Mouse (Mus musculus) heart, postnatal 0 days (tissue): ENCODE measurements around the gene Srms. TPM values are rescaled to one million over a fixed set of nuclear protein-coding genes. Genes with fewer than 3 reads are reported as not detected.
"Not testable (repeated sequence)": the region's sequence is repeated elsewhere in the genome, so short reads cannot be mapped to it uniquely, and the experiment has no call there.

Experiments used
- ATAC-seq: fragments of 200-750 bp; cut with Nextera tagmentation; 2 replicates; pipeline ENCODE4 v1.8.0; 2017; ENCODE audit warnings: low read depth, moderate number of reproducible peaks, moderate library complexity; ENCODE audit not compliant: insufficient read depth
- DNase-seq: peaks from one replicate; pipeline ENCODE4 v3.0.0-alpha.2; 2016; ENCODE audit warnings: low spot score
- H3K27ac ChIP-seq: fragments of 300-500 bp; sonication (generic); 2 replicates; pipeline ENCODE4 v1.5.1; 2014; ENCODE audit warnings: low read depth, mild to moderate bottlenecking
- H3K27me3 ChIP-seq: fragments of 300-500 bp; sonication (generic); 2 replicates; pipeline ENCODE4 v1.6.1; 2014; ENCODE audit warnings: low read length, mixed read lengths; ENCODE audit not compliant: control insufficient read depth, insufficient read depth
- H3K36me3 ChIP-seq: fragments of 300-500 bp; sonication (generic); replicated peaks from 2 replicates; pipeline ENCODE4 v1.6.1; 2014; ENCODE audit warnings: low read length, mixed read lengths; ENCODE audit not compliant: control insufficient read depth, insufficient read depth
- H3K4me1 ChIP-seq: fragments of 300-500 bp; sonication (generic); 2 replicates; pipeline ENCODE4 v1.6.1; 2014; ENCODE audit warnings: antibody characterized with exemption; ENCODE audit not compliant: control insufficient read depth, insufficient read depth
- H3K4me2 ChIP-seq: fragments of 300-500 bp; sonication (generic); 2 replicates; pipeline ENCODE4 v1.6.1; 2014; ENCODE audit warnings: low read depth, mild to moderate bottlenecking, low read length, moderate library complexity
- H3K4me3 ChIP-seq: fragments of 300-500 bp; sonication (generic); 2 replicates; pipeline ENCODE4 v1.5.1; 2014; ENCODE audit warnings: low read depth, low read length
- H3K9ac ChIP-seq: fragments of 300-500 bp; sonication (generic); replicated peaks from 2 replicates; pipeline ENCODE4 v1.6.1; 2014; ENCODE audit warnings: low read depth, low read length, mixed read lengths
- H3K9me3 ChIP-seq: fragments of 300-500 bp; sonication (generic); replicated peaks from 2 replicates; pipeline ENCODE4 v1.6.1; 2016; ENCODE audit warnings: low read length; ENCODE audit not compliant: control insufficient read depth
- CTCF ChIP-seq: IDR thresholded peaks from 2 replicates; pipeline ENCODE4 v1.5.1; 2016; ENCODE audit warnings: antibody characterized with exemption, control low read depth, low read depth
- EP300 ChIP-seq: IDR thresholded peaks from 2 replicates; pipeline ENCODE4 v1.6.1; 2016; ENCODE audit warnings: antibody characterized with exemption, low read depth
- WGBS: fragments of 180-500 bp; shearing (Covaris S2); extraction: QIAGEN DNeasy Blood & Tissue Kit; methylation state at CpG from one replicate; pipeline ENCODE4 v1.1.7; 2014; 5-methylcytosine and 5-hydroxymethylcytosine counted together
- polyA plus RNA-seq: library from polyadenylated mRNA; unstranded; fragments of >200 nt; fragmentation: Nextera tagmentation; extraction: Ambion mirVana; gene quantifications from 2 replicates; pipeline ENCODE4 v1.2.1, GENCODE M21; 2015
- total RNA-seq: library from RNA; depleted of rRNA; stranded (reverse); fragments of >200 nt; gene quantifications from 2 replicates; pipeline ENCODE4 v1.2.3, GENCODE M21; 2014; ENCODE audit warnings: low replicate concordance

Srms gene
- total and polyA plus RNA-seq, 2 experiments from 2014 or later: 0.08 TPM; not detected in 1

- Histone ChIP-seq H3K4me1 (peaks cover 6% of the 10 kb centered on the region), H3K4me3 (no peak overlapping the region)
- 59% methylated on average over 4 of the region's 4 CpGs for WGBS
These were observed 21.0 kb downstream of the Srms start for GRCm38 (mm10) chr2:181191936-181192335.

GRCm38 (mm10) chr2:181191385-181191784 lies 21.6 kb downstream of the Srms start:
- WGBS: 70% methylated on average over 3 of the region's 4 CpGs
- not testable (repeated sequence) for ATAC-seq

More at GRCm38 (mm10) chr2:181191936-181192335, 21.0 kb downstream of the Srms start:
- Histone ChIP-seq H3K27ac (no peak overlapping the region), H3K36me3 (no peaks in the 10 kb centered on the region), H3K4me2 (no peak overlapping the region), H3K9me3 (no peaks in the 10 kb centered on the region), H3K9ac (no peak overlapping the region), H3K27me3 (no peaks in the 10 kb centered on the region)
- ATAC-seq (no peak), DNase-seq (no peak)
- no peak for TF ChIP-seq CTCF
- no peak for TF ChIP-seq EP300

DNA sequence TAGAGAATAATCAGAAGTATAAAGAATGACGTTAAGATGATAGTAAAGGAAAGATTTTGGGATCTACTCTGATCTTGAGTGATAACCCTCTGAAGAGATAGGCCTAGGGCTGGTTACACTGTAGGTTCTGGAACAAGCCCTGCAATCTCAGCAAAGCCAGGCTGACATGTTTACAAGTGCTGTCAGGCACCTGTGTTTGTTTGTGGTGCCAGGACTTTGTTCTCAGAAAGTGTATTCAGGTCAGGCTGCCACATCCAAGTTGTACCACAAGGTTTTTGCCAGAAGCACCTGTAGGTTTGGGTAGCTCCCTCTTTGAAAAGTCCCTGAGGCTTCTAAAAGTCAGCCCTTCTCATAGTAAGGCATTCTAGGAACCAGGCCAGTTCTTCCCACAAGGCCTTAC lies 23.7 kb downstream of the Srms start:
- no peaks in the 10 kb centered on the region for H3K9me3 ChIP-seq

More at GRCm38 (mm10) chr2:181191385-181191784, 21.6 kb downstream of the Srms start:
- H3K4me2 ChIP-seq, DNase-seq, H3K4me1 ChIP-seq, H3K27ac ChIP-seq, H3K9ac ChIP-seq, H3K9me3 ChIP-seq, H3K4me3 ChIP-seq, H3K27me3 ChIP-seq, H3K36me3 ChIP-seq: not testable (repeated sequence)

GRCm38 (mm10) chr2:181188681-181189080 lies 24.3 kb downstream of the Srms start:
- ATAC-seq: no peak
- Histone ChIP-seq H3K36me3 (no peaks in the 10 kb centered on the region), H3K9me3 (no peaks in the 10 kb centered on the region), H3K4me2 (no peak overlapping the region), H3K27ac (peak overlapping the region; percentile 97), H3K4me1 (peaks cover 6% of the 10 kb centered on the region), H3K9ac (no peak overlapping the region), H3K4me3 (no peak overlapping the region), H3K27me3 (no peaks in the 10 kb centered on the region)
- WGBS: 72% methylated on average over 2 of the region's 2 CpGs
- DNase-seq: no peak
- no peak for TF ChIP-seq CTCF

More for the DNA sequence above, 23.7 kb downstream of the Srms start:
- 86% methylated on average over 1 of the region's 1 CpGs for WGBS
- Histone ChIP-seq H3K9ac (no peak overlapping the region), H3K36me3 (no peaks in the 10 kb centered on the region), H3K4me3 (no peak overlapping the region), H3K4me2 (no peak overlapping the region), H3K27me3 (no peaks in the 10 kb centered on the region), H3K27ac (peak overlapping the region; percentile 97), H3K4me1 (peaks cover 6% of the 10 kb centered on the region)
- DNase-seq (no peak), ATAC-seq (no peak)
- TF ChIP-seq EP300: no peak
- no peak for TF ChIP-seq CTCF

DNA sequence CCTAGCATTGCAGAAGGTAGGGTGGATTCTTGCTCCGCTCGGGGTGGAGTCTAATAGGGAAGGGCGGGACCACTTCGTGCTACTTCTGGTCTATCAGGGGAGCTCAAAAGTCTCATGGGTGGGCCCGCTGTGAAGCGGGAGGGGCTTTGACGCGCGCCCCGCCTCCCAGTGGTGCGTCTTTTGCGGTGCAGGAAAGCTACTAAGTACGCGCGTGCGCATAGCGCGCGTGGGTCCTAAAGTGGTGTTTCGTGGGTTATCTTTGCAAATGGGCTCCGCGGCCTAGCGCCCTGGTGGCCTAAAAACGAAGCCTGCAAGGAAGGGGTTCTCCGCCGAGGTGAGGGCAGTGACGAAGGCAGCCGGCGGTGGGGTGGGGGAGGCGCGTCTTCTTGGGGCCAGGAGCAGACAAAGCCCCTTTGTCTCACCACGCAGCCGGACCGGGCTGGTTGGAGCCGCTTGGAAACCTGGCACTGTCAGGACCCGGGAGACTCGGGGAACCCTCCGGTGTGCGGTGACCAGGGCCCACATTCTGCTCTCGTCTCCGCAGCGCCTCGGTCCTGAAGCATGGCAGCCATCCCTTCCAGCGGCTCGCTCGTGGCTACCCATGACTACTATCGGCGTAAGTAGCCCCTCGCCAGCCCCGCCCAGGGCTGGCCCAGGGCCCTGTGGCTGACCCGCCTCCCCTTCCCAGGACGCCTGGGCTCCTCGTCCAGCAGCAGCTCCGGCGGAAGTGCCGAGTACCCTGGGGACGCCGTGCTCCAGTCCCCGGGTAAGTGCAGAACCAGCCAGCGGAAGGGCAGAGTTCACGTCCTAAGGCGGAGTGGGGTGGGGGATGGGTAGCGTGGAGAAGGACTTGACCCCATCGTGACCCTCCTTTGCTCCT lies 25.6 kb downstream of the Srms start, which contains the start of gene Ppdpf:
Gene Ppdpf (plus strand): TSS at position 127 of the 880 bp plus-strand sequence.
- Histone ChIP-seq H3K4me3 (peak within 1 kb of the TSS; percentile 76), H3K4me1 (peaks cover 6% of the 10 kb centered on the region), H3K27me3 (no peaks in the 10 kb centered on the region), H3K36me3 (no peaks in the 10 kb centered on the region), H3K27ac (peak within 1 kb of the TSS; percentile 97), H3K4me2 (peak within 1 kb of the TSS; percentile 80), H3K9ac (peak within 1 kb of the TSS; percentile 74), H3K9me3 (no peaks in the 10 kb centered on the region)
- under 1% methylated on average over 64 of the region's 64 CpGs for WGBS
- peak; percentile 18 for TF ChIP-seq CTCF
- TF ChIP-seq EP300: no peak; the same call in 1 of the 2 replicates
- DNase-seq (peak; percentile 91), ATAC-seq (peak; percentile 91)

GRCm38 (mm10) chr2:181186635-181187034 lies 26.4 kb downstream of the Srms start:
- no peaks in the 10 kb centered on the region for H3K27me3 ChIP-seq
- H3K9me3 ChIP-seq: no peaks in the 10 kb centered on the region
- H3K27ac ChIP-seq: peak overlapping the region; percentile 97
- DNase-seq: peak; percentile 88
- TF ChIP-seq EP300 (no peak), CTCF (peak; percentile 98)
- H3K4me1 ChIP-seq: peaks cover 6% of the 10 kb centered on the region
- H3K4me3 ChIP-seq: peak overlapping the region; percentile 76
- H3K4me2 ChIP-seq: peak overlapping the region; percentile 80
- H3K36me3 ChIP-seq: no peaks in the 10 kb centered on the region
- under 1% methylated on average over 14 of the region's 14 CpGs for WGBS
- peak; percentile 68 for ATAC-seq
- peak overlapping the region; percentile 74; the same call in 1 of the 2 replicates for H3K9ac ChIP-seq
